Mouse (Mus musculus): ENCODE data around the gene Gm17364.

DNA sequence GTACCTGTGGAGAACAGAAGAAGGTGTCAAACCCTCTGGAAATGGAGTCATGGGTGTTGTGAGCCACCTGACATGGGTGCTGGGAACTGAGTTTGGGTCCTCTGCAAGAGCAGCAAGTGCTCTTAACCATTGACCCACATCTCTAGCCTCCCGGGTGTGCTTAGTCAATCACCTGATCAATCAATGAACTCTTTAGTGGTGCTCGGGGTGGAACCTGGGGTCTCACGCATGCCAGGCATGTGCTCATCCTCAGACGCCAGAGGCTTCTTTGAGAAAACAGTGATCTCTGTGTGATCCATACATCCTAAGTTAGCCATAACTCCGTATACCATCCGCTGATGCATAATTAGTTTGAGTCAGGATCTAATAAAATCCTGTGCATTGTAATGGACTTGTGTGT is 38.6 kb downstream of the Gm17364 start:
- no peak for TF ChIP-seq CTCF (IDR thresholded peaks at IDR 0.05; ENCODE audit: low read depth, low read length)
- TF ChIP-seq POLR2A (IDR thresholded peaks at IDR 0.05; ENCODE audit: borderline replicate concordance, low read depth, low read length), result no peak
